Mouse (Mus musculus) ES-E14 (cell line): ENCODE data around the gene Chaf1b. TPM values are rescaled to one million over a fixed set of nuclear protein-coding genes. Genes with fewer than 3 reads are reported as not detected.

Experiments used
- DNase-seq: peaks from one replicate; pipeline ENCODE4 v3.0.0-alpha.2; 2013; ENCODE audit warnings: low read depth, low spot score
- H3K27ac ChIP-seq: 2 replicates; pipeline ENCODE4 v1.5.1; 2012; ENCODE audit warnings: low read depth, mild to moderate bottlenecking, low read length, moderate library complexity, mixed read lengths; ENCODE audit not compliant: poor library complexity, insufficient read depth, severe bottlenecking
- H3K36me3 ChIP-seq: 2 replicates; pipeline ENCODE4 v1.6.1; 2012; ENCODE audit warnings: mild to moderate bottlenecking, low read length, moderate library complexity, mixed read lengths; ENCODE audit not compliant: control insufficient read depth, poor library complexity, insufficient read depth, severe bottlenecking
- H3K4me1 ChIP-seq, 2 experiments: fragments of 150-350 bp in 1 of 2; sonication (generic) in 1 of 2; 2 replicates each; pipeline ENCODE4 v1.6.1; 2012; ENCODE audit warnings: low read length in 2 of 2, mild to moderate bottlenecking in 1 of 2, mixed read lengths in 1 of 2; ENCODE audit not compliant: control insufficient read depth in 2 of 2, insufficient read depth in 2 of 2, poor library complexity in 1 of 2
- H3K4me3 ChIP-seq, 2 experiments: fragments of 150-350 bp in 1 of 2; sonication (generic) in 1 of 2; 2 replicates each; pipeline ENCODE4 v1.5.1; 2012; ENCODE audit warnings: low read length in 2 of 2, low read depth in 1 of 2, mild to moderate bottlenecking in 1 of 2, mixed read lengths in 1 of 2; ENCODE audit not compliant: insufficient read depth in 1 of 2, poor library complexity in 1 of 2, severe bottlenecking in 1 of 2
- H3K9ac ChIP-seq: 2 replicates; pipeline ENCODE4 v1.6.1; 2012; ENCODE audit warnings: low read depth, mild to moderate bottlenecking, low read length, mixed read lengths; ENCODE audit not compliant: poor library complexity, insufficient read depth, severe bottlenecking
- H3K9me3 ChIP-seq: fragments of 150-350 bp; sonication (generic); 2 replicates; pipeline ENCODE4 v1.6.1; 2012; ENCODE audit warnings: low read depth, mild to moderate bottlenecking, low read length; ENCODE audit not compliant: control insufficient read depth, insufficient read depth
- CHD2 ChIP-seq: IDR thresholded peaks from 2 replicates; pipeline ENCODE4 v1.6.1; 2014; ENCODE audit warnings: mild to moderate bottlenecking, low read depth, low read length, inconsistent platforms
- HCFC1 ChIP-seq: IDR thresholded peaks from 2 replicates; pipeline ENCODE4 v1.6.1; 2012; ENCODE audit warnings: low read length, inconsistent platforms, borderline replicate concordance; ENCODE audit not compliant: insufficient read depth
- MAFK ChIP-seq: IDR thresholded peaks from 2 replicates; pipeline ENCODE4 v1.6.1; 2014; ENCODE audit warnings: mild to moderate bottlenecking, low read depth, low read length, inconsistent platforms; ENCODE audit not compliant: insufficient read depth
- ZC3H11A ChIP-seq: IDR thresholded peaks from 2 replicates; pipeline ENCODE4 v1.6.1; 2012; ENCODE audit warnings: low read depth, mild to moderate bottlenecking, inconsistent platforms, low read length, borderline replicate concordance
- ZNF384 ChIP-seq: IDR thresholded peaks from 2 replicates; pipeline ENCODE4 v1.6.1; 2012; ENCODE audit warnings: low read depth, low read length, inconsistent platforms
- in situ Hi-C, 2 experiments: fragments of 600-800 bp; cut with MboI; formaldehyde crosslinking; loops; one replicate each; pipeline ENCODE4 v1.15.1; 2025; ENCODE audit warnings: low sequenced_read_pairs in 2 of 2, inconsistent platforms in 1 of 2; ENCODE audit not compliant: unreplicated experiment in 2 of 2
- total RNA-seq: library from RNA; depleted of rRNA; stranded (reverse); fragments of 300-350 nt; gene quantifications from 2 replicates; pipeline ENCODE4 v1.2.3, GENCODE M21; 2012

Gene Chaf1b
- total RNA-seq, 1 experiment: 39.5 TPM

- H3K4me3 ChIP-seq: no peak overlapping the region
- in situ Hi-C loops: no loop called here
- no peaks in the 10 kb centered on the region for H3K9me3 ChIP-seq
- no peak for DNase-seq
- peaks cover 2 to 28% of the 10 kb centered on the region in 2 experiments; a peak in 2 of 4 replicates for H3K4me1 ChIP-seq
- no peaks in the 10 kb centered on the region for H3K36me3 ChIP-seq
- no peak overlapping the region for H3K27ac ChIP-seq
- TF ChIP-seq ZC3H11A (no peak), ZNF384 (no peak), MAFK (no peak), HCFC1 (no peak), CHD2 (no peak)
- no peak overlapping the region; the same call in 1 of the 2 replicates for H3K9ac ChIP-seq
These were observed 37.0 kb downstream of the Chaf1b start for GRCm38 (mm10) chr16:93920673-93921072.

GRCm38 (mm10) chr16:93922835-93923389 lies 39.2 kb downstream of the Chaf1b start:
- H3K4me3 ChIP-seq: no peak overlapping the region
- H3K9me3 ChIP-seq: no peaks in the 10 kb centered on the region
- H3K4me1 ChIP-seq: peaks cover 2 to 28% of the 10 kb centered on the region in 2 experiments; a peak in 2 of 4 replicates
- H3K27ac ChIP-seq: no peak overlapping the region; the same call in 1 of the 2 replicates
- peak overlapping the region; percentile 20; the same call in 1 of the 2 replicates for H3K9ac ChIP-seq
- no peaks in the 10 kb centered on the region for H3K36me3 ChIP-seq
- DNase-seq: no peak
- in situ Hi-C loops: no loop called here
- TF ChIP-seq ZNF384 (no peak), ZC3H11A (no peak), MAFK (0 out of 2 replicates have a peak, but pooled peaks have one; percentile 24), HCFC1 (no peak), CHD2 (no peak)

- TF ChIP-seq HCFC1: no peak
- no peak for TF ChIP-seq ZC3H11A
- TF ChIP-seq CHD2: no peak
- TF ChIP-seq ZNF384: no peak
- TF ChIP-seq MAFK: no peak
- H3K4me1 ChIP-seq: peaks cover 2 to 28% of the 10 kb centered on the region in 2 experiments; a peak in 2 of 4 replicates
- no peak overlapping the region; a peak in 2 of 4 replicates for H3K4me3 ChIP-seq
- DNase-seq: no peak
- no peak overlapping the region; the same call in 1 of the 2 replicates for H3K27ac ChIP-seq
- H3K9ac ChIP-seq: no peak overlapping the region; the same call in 1 of the 2 replicates
- H3K9me3 ChIP-seq: no peaks in the 10 kb centered on the region
- in situ Hi-C loops: no loop called here
- H3K36me3 ChIP-seq: no peaks in the 10 kb centered on the region
These were observed 40.1 kb downstream of the Chaf1b start for GRCm38 (mm10) chr16:93923788-93924187.

GRCm38 (mm10) chr16:93925684-93926247 lies 42.1 kb downstream of the Chaf1b start:
- in situ Hi-C loops: no loop called here
- Histone ChIP-seq H3K4me1 (peaks cover 2 to 20% of the 10 kb centered on the region in 2 experiments; a peak in 2 of 4 replicates), H3K9ac (no peak overlapping the region), H3K9me3 (no peaks in the 10 kb centered on the region), H3K36me3 (no peaks in the 10 kb centered on the region), H3K27ac (no peak overlapping the region; the same call in 1 of the 2 replicates), H3K4me3 (no peak overlapping the region)
- TF ChIP-seq ZNF384 (no peak), ZC3H11A (no peak), MAFK (no peak), CHD2 (no peak), HCFC1 (no peak)
- DNase-seq: no peak
